Mouse (Mus musculus) lung, postnatal 0 days (tissue): ENCODE data around the gene Pik3c2b.

ENCODE experiments used
- CTCF ChIP-seq: IDR thresholded peaks from 2 replicates; pipeline ENCODE4 v1.5.1; 2016; ENCODE audit warnings: antibody characterized with exemption, mild to moderate bottlenecking
- EP300 ChIP-seq: IDR thresholded peaks from 2 replicates; pipeline ENCODE4 v1.6.1; 2016; ENCODE audit warnings: antibody characterized with exemption, mild to moderate bottlenecking, control low read depth

GRCm38 (mm10) chr1:133027126-133027525 lies 18.3 kb upstream of the Pik3c2b start:
- TF ChIP-seq CTCF: no peak
- TF ChIP-seq EP300: no peak
